In the genomic region with DNA sequence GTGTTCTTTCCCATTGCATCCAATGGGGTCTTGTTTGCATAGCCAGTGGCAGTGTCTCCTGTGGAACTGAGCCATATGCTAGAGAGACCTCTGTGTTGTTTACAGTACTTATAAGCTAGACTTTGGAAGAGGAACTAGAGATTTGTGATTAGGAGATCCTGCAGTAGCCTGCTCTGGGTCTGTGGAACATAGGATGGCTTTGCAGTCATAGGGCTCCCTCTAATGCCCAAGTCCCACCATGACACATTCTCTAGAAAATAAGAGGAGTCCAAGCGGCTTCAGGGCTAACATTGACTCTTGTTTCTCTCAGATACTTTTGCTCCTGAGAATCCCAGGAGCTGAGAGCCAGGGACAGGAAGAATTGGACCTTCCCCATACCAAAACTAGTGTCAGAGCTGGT, we compare ENCODE assay signal across 8 mouse cellular contexts.
DNase-seq lines count a peak whose midpoint lies in the region; TF ChIP-seq lines count a peak whose summit lies in the region.
"Not testable (repeated sequence)": the region's sequence is repeated elsewhere in the genome, so short reads cannot be mapped to it uniquely, and the experiment has no call there.

No protein-coding gene starts in this region.

- not testable (repeated sequence) for H3K9ac ChIP-seq in CH12.LX (ENCODE audit: insufficient read depth, low read depth)

- not testable (repeated sequence) for TF ChIP-seq POLR2A in CH12.LX (IDR thresholded peaks at IDR 0.05; ENCODE audit: low read depth, low read length)

- intact Hi-C loops in left cerebral cortex, postnatal 4 days (cut with DNase I), result not testable (repeated sequence)

- H3K4me3 ChIP-seq in CH12.LX (replicated peaks in 1 of 3; ENCODE audit: low read depth in 2 of 3, low read length in 2 of 3, poor library complexity in 1 of 3), result not testable (repeated sequence)

- TF ChIP-seq EP300 in CH12.LX (IDR thresholded peaks at IDR 0.05; ENCODE audit: low read length), result not testable (repeated sequence)

- not testable (repeated sequence) for H3K9me3 ChIP-seq in CH12.LX (replicated peaks; ENCODE audit: low read length)

- not testable (repeated sequence) for H3K27me3 ChIP-seq in CH12.LX (replicated peaks)

- DNase-seq in CH12.LX (ENCODE audit: extremely low read depth) (peak; percentile 2), adipocyte (ENCODE audit: low spot score) (peak; percentile 46)
- peak; percentile 0 for DNase-seq in embryo, embryonic 10.5 days (ENCODE audit: low spot score)
- peak; percentile 19 for DNase-seq in induced T-regulatory cell, adult 2 months (ENCODE audit: low read depth)
- peak; percentile 19 to 46 for DNase-seq in kidney, postnatal 36 days
- DNase-seq in left cerebral cortex, postnatal 4 days, result peak; percentile 8
- DNase-seq in lung, postnatal 25 days (ENCODE audit: low spot score), result peak; percentile 18
- DNase-seq in thymus, postnatal 4 days, result peak; percentile 9

- H3K4me1 ChIP-seq in CH12.LX (ENCODE audit: control insufficient read depth in 1 of 2, insufficient read depth in 2 of 2), result not testable (repeated sequence)

- not testable (repeated sequence) for H3K27ac ChIP-seq in CH12.LX (ENCODE audit: insufficient read depth, low read depth)

- peak in 1 of 2 experiments; percentile 57; a peak in 2 of 4 replicates for TF ChIP-seq CTCF in CH12.LX (conservative IDR thresholded peaks at IDR 0.05 in 1 of 2, IDR thresholded peaks at IDR 0.05 in 1 of 2; ENCODE audit: low read depth in 2 of 2, low read length in 2 of 2)

- H3K4me2 ChIP-seq in CH12.LX (ENCODE audit: insufficient read depth, low read depth, poor library complexity, severe bottlenecking), result not testable (repeated sequence)

- not testable (repeated sequence) for H3K36me3 ChIP-seq in CH12.LX (replicated peaks in 1 of 2; ENCODE audit: control insufficient read depth in 1 of 2, insufficient read depth in 1 of 2, low read length in 1 of 2)

- dilution Hi-C loops in CH12.LX (cut with MboI; ENCODE audit: extremely low pct_ligation_motif_present, extremely low pct_unique_long_range_greater_than_20kb, low sequenced_read_pairs), result not testable (repeated sequence)

- peak; percentile 63 for TF ChIP-seq RAD21 in CH12.LX (IDR thresholded peaks at IDR 0.05; ENCODE audit: low read depth, low read length)

- not testable (repeated sequence) for H3K79me2 ChIP-seq in CH12.LX (replicated peaks; ENCODE audit: control insufficient read depth, extremely low read depth, insufficient read depth, poor library complexity, severe bottlenecking)

- in situ Hi-C loops in CH12.LX (cut with MboI; ENCODE audit: low pct_ligation_motif_present, low pct_unique_long_range_greater_than_20kb, low sequenced_read_pairs), result not testable (repeated sequence)

TF ChIP-seq in CH12.LX, 34 proteins besides CTCF, POLR2A, EP300 and RAD21:
- TF ChIP-seq SMC3 (IDR thresholded peaks at IDR 0.05; ENCODE audit: low read depth, low read length), result peak; percentile 42
TF ChIP-seq in CH12.LX: peak in this region for 1; not testable (repeated sequence) for 33.
